Mouse (Mus musculus) embryonic facial prominence, embryonic 11.5 days (tissue): Measurements from ENCODE around the gene Tex101. TPM values are rescaled to one million over a fixed set of nuclear protein-coding genes. Genes with fewer than 3 reads are reported as not detected.

Experiments used
- polyA plus RNA-seq: library from polyadenylated mRNA; unstranded; fragments of >200 nt; fragmentation: Nextera tagmentation; extraction: Ambion mirVana; gene quantifications from 2 replicates; pipeline ENCODE4 v1.2.1, GENCODE M21; 2014

Tex101 gene
- polyA plus RNA-seq, 1 experiment from 2014 or later = not detected

Other genes starting within 250 kb of the Tex101 start
- gene Irgc1, start 224.4 kb downstream of the Tex101 start, polyA plus RNA-seq = not detected in 2 replicates
- gene Plaur, start 214.2 kb downstream of the Tex101 start, polyA plus RNA-seq = 1.1 and 2.1 TPM in 2 replicates
- 1.9 and 3.6 TPM in 2 replicates for gene Cadm4, start 194.7 kb downstream of the Tex101 start, polyA plus RNA-seq
- gene Zfp428, start 169.7 kb downstream of the Tex101 start, polyA plus RNA-seq = 52.5 and 58.0 TPM in 2 replicates
- 0.25 and 0.32 TPM in 2 replicates for gene AC161166.1, start 164.2 kb downstream of the Tex101 start, polyA plus RNA-seq
- 8.0 and 8.7 TPM in 2 replicates for gene Irgq, start 146.0 kb downstream of the Tex101 start, polyA plus RNA-seq
- gene Pinlyp, start 130.6 kb downstream of the Tex101 start, polyA plus RNA-seq = not detected in 2 replicates
- gene Xrcc1, start 130.4 kb downstream of the Tex101 start, polyA plus RNA-seq = 99.0 and 111 TPM in 2 replicates
- gene Ethe1, start 89.1 kb downstream of the Tex101 start, polyA plus RNA-seq = 24.4 and 27.2 TPM in 2 replicates
- gene Zfp575, start 89.0 kb downstream of the Tex101 start, polyA plus RNA-seq = 0.91 and 1.4 TPM in 2 replicates
- gene Phldb3, start 65.9 kb downstream of the Tex101 start, polyA plus RNA-seq = 0.10 and 0.13 TPM in 2 replicates
- gene Lypd3, start 40.1 kb downstream of the Tex101 start, polyA plus RNA-seq = 2.0 and 2.1 TPM in 2 replicates
- gene BC049730, start 32.6 kb upstream of the Tex101 start, polyA plus RNA-seq = not detected in 2 replicates
- not detected in 2 replicates for gene Gm4763, start 50.2 kb upstream of the Tex101 start, polyA plus RNA-seq
- not detected in 2 replicates for gene Cd177, start 83.6 kb upstream of the Tex101 start, polyA plus RNA-seq
- gene Ceacam10, start 100.5 kb upstream of the Tex101 start, polyA plus RNA-seq = 0.29 and 0.34 TPM in 2 replicates
- gene Gm9844, start 185.5 kb upstream of the Tex101 start, polyA plus RNA-seq = 20.6 and 26.5 TPM in 2 replicates
- not detected in 2 replicates for gene Lypd4, start 193.3 kb upstream of the Tex101 start, polyA plus RNA-seq
- gene Dmrtc2, start 193.4 kb upstream of the Tex101 start, polyA plus RNA-seq = not detected in 2 replicates
- gene Rps19, start 207.7 kb upstream of the Tex101 start, polyA plus RNA-seq = 2,121 and 2,269 TPM in 2 replicates
- 0.20 and 0.28 TPM in 2 replicates for gene Cd79a, start 220.7 kb upstream of the Tex101 start, polyA plus RNA-seq
- gene Arhgef1, start 226.2 kb upstream of the Tex101 start, polyA plus RNA-seq = 43.0 and 47.1 TPM in 2 replicates